Mouse (Mus musculus): Measurements from ENCODE around the gene Tmem59.

The Tmem59 gene

DNA sequence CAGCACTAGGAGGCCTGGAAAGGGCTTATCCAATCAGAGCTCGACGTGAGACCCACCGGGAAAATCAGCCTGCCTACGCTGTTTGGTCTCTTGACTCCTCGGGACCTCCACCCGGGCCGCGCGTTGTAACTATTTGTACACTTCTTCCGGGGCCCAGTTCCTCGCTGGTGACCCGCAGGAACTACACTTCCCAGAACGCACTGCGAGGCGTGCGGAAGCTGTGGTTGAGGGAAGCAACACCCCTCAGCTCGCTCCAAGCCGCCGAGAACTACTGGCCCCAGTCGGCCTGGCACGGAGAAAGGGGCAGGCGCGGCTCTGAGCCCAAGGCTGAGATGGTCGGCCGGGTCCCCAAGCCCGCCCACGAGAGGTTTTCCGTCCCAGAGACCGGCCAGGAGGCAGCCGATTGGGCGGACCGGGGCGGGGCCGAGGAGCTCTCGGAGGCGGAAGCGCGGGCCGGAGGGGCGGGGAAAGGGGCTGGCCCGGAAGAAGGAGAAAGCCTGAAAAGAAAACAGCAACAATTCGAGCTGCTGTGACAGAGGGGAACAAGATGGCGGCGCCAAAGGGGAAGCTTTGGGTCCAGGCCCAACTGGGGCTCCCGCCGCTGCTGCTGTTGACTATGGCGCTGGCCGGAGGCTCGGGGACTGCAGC lies at the start of gene Tmem59:
Tmem59 (plus strand) TSS at position 218 of the 648 bp plus-strand sequence.
- DNase-seq (ENCODE audit: low spot score in 2 of 2): peak; percentile 98 to 99

DNA sequence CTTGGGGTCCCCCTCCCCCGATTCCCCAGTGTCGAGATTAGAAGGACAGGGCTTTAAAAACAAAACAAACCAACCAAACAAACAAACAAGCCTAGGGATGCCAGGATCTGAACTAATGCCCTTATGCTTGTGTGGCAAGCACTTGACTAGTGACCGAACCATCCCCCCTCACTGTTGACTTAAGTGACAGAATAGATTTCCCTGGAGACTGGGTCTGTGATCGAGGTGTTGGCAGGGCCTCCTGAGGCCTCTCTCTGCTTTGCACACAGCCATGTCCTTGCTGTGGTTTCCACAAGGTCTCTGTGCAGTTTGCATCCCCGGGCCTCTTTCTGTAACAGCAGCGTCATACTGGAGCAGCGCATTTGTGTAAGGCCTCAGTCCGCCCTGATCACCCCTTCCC lies 48.8 kb upstream of the Tmem59 start:
- DNase-seq (ENCODE audit: low spot score in 2 of 2): no peak

DNA sequence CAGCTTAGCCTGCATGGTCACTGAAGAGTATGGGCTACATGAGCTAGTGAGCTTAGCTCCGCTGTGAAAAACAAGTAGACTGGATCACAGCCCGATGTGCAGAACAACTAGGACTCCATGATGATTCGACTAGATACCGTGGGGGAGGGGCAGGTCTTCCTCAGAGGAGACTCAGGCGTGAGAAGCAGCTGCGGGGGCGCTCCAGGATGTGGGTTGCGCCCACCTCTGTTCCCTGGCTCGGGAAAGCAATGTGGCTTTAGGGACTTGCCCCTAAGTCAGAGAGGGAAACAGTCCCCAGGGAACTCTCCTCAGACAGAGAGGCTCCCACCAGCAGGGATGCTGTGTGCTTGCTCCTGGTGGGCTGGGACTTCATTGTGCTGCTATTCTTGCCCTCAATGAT lies 47.7 kb upstream of the Tmem59 start:
- DNase-seq (ENCODE audit: low spot score in 2 of 2): peak; percentile 8 to 11

- DNase-seq (ENCODE audit: low spot score in 2 of 2): no peak
Measured at GRCm38 (mm10) chr4:107134891-107135290, 43.3 kb upstream of the Tmem59 start.

- DNase-seq (ENCODE audit: low spot score in 2 of 2): no peak
Measured at GRCm38 (mm10) chr4:107135663-107136062, 42.5 kb upstream of the Tmem59 start.

DNA sequence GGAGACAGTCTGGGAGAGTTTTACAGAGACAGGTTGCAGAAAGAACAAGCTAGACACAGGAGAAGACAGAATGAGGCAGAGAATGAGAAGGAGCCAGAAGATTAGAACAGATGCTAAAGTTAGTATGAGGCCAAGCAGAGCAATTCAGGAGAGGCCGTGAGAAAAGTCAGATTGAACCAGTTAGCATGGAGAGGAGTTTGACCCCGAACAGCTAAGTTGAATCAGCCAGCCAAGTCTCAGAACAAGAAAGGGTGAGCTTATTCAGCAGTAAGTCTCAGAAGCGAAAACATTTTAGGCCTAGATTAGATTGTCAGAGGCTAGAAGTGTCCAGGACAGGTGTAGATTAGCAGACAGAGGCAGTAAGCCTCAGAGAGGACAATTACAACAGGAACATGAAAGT lies 41.7 kb upstream of the Tmem59 start:
- no peak for DNase-seq (ENCODE audit: low spot score in 2 of 2)

DNA sequence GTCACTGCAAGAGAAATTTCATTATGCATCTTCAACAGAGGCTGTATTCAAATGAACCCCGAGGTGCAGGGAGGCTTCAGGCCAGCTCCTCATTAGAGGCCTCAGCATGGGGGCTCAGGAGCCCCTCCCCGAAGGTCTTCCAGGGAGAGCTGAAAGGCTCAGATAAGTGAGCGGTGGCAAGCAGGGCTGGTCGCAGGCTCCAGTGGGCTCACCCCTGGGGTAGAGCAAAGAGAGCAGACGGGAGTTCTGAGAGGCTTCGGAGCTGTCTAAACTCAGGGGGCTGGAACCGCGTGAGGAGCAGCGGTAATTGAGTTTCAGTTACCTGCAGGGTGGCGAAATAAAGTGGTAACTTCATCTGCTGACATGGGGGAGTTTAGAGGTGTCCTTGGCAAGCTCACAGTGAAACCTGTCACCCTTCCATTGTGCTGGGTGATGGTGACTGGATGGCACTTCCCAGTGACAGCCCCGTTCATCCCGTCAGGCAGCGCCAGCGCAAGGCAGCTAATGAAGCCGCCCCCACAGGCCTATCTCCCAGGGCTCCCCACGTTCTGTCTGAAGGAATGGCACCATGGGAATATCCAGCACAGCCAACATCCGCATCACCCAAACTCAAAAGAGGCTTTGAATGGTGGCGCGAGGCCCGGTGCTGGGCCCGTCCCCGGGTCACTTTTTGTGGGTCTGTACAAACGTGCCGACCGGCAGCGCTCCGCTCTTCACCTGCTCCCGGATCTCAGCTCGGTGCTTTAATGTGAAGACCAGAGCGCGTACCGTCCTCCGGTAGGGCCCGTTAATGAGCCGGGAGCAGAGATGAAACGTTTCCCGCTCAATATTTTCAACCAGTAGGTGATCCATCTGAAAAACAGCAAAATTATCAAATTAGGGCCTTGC lies 39.0 kb upstream of the Tmem59 start:
- DNase-seq (ENCODE audit: low spot score in 2 of 2): no peak

- no peak for DNase-seq (ENCODE audit: low spot score in 2 of 2)
Measured at GRCm38 (mm10) chr4:107139836-107140631, 38.2 kb upstream of the Tmem59 start.

DNA sequence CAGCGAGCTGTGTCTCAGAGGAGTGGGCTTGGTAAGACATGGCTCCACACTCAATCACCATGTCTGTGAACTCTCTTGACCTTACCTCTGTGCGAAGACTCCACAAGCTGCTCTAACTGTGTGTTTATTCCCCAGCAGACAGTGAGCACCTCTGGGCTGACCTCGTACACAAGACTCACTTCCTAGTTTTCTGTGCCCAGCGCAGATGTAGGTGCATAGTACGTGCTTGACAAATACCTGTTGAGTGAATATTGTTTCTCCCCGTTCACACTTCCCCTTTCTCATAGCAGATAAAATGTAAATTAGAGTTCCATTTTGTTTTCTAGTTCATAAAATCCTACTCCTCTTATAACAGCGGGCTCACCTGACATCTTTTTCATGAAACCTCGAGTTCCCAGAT lies 34.7 kb upstream of the Tmem59 start:
- DNase-seq (ENCODE audit: low spot score in 2 of 2): no peak

- DNase-seq (ENCODE audit: low spot score in 2 of 2): no peak
Measured at GRCm38 (mm10) chr4:107150991-107151390, 27.2 kb upstream of the Tmem59 start.

GRCm38 (mm10) chr4:107152571-107152970 lies 25.6 kb upstream of the Tmem59 start:
- no peak for DNase-seq (ENCODE audit: low spot score in 2 of 2)

GRCm38 (mm10) chr4:107156983-107157401 lies 21.2 kb upstream of the Tmem59 start:
- DNase-seq (ENCODE audit: low spot score in 2 of 2): no peak

GRCm38 (mm10) chr4:107159166-107159773 lies 18.9 kb upstream of the Tmem59 start:
- DNase-seq (ENCODE audit: low spot score in 2 of 2): no peak

DNA sequence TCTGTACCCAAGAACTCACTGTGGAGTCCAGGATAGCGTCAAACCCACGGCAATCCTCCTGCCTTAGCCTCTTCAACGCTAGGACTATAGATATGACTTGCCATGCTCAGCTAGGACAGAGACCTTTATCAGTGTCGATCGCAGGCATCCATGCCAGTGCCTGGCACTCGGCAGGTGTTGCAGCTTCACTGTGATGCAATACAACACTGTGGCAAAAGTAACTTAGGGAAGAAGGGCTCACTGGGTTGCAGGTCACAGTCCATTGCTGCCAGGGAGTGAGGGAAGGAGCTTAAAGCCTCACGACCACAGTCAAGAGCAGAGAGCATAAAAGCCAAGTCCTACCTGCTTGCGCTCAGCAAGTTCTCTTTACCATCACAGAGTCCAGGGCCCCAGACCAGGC lies 18.0 kb upstream of the Tmem59 start:
- DNase-seq (ENCODE audit: low spot score in 2 of 2): no peak

DNA sequence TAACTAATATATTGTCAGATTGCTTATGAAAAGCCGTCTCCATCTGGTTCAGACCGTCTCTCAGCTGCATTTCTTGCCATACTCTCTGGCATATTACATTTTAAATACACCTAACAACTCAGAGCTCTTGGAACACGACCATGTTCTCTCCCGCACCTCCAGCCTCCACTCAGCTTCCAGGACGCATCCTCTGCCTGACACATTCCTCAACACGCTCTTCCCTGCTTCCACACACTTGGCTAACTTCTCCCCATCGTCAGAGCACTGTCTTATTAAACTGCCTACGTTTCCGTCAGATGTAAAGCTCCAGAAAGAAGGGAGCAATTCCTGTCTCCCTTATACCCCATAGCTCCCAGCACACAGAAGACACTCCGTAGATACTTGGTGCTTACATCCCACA lies 14.9 kb upstream of the Tmem59 start:
- no peak for DNase-seq (ENCODE audit: low spot score in 2 of 2)

GRCm38 (mm10) chr4:107163756-107164587 lies 14.2 kb upstream of the Tmem59 start:
- DNase-seq (ENCODE audit: low spot score in 2 of 2): peak; percentile 55 to 72

- DNase-seq (ENCODE audit: low spot score in 2 of 2): no peak
Measured at GRCm38 (mm10) chr4:107166700-107167099, 11.5 kb upstream of the Tmem59 start.

DNA sequence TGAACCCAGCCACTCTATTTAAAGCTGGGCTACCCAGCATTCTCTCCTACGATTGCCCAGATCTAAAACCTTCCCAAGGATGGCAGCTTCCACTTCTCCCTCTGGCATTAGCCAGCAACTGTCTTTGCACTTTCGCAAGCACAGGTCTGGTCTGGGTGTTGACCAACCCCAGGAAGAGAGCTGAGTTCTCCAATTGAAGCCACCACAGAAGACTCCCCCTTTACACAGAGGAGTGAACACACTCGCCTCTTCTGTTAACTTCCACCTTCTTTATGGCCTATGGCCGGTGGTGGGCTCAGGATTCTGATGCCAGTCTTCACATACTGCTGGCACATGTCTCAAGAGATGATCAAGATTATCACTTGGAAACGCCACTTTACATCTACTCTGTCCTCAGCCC lies 10.4 kb upstream of the Tmem59 start:
- DNase-seq (ENCODE audit: low spot score in 2 of 2): no peak

- DNase-seq (ENCODE audit: low spot score in 2 of 2): no peak
Measured at GRCm38 (mm10) chr4:107177506-107177905, 693 bp upstream of the Tmem59 start.

- DNase-seq (ENCODE audit: low spot score in 2 of 2): peak; percentile 36 to 37
Measured at GRCm38 (mm10) chr4:107178830-107179490, 761 bp downstream of the Tmem59 start, which contains the start of gene Tceanc2. Tceanc2 (minus strand) TSS chr4:107179116.
